Mouse (Mus musculus): ENCODE measurements at regions not wholly inside any gene's neighbourhood (a gene's known extent, or its start where the extent isn't known, plus 50 kb on each side); places are given as distances from the start of the nearest gene placed in this dataset.

- TF ChIP-seq POLR2A (IDR thresholded peaks at IDR 0.05; ENCODE audit: borderline replicate concordance, insufficient read depth, low read length) = no peak
- TF ChIP-seq CTCF (IDR thresholded peaks at IDR 0.05; ENCODE audit: borderline replicate concordance, insufficient read depth, low read depth, low read length) = no peak
Measured at GRCm38 (mm10) chrX:58256043-58256442, 233.5 kb downstream of the Zic3 start.
